ENCODE assay signal across 7 mouse cellular contexts in the genomic region with DNA sequence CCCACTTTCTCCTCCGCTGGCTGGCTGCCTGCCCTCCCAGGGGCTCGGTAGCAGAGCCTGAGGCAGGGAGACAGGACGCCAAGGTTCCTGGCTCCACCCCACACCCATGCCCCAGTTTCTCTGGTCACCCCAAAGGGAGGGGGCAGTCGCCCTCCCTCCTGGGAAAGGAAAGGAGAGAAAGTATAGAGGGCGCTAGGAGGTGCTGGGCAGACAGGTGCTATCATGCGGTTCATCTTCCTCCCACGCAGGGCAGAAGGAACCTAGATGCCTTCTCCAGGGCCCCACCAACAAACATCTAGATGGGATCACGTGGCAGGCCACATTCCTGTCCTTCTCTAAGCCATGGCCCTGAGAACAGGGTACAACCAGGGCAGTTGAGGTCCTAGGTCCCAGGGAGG. TPM values are rescaled to one million over a fixed set of nuclear protein-coding genes. Genes with fewer than 3 reads are reported as not detected.
A peak's percentile ranks its signal among the peaks of the same experiment; 100 is the strongest.
DNase-seq lines count a peak whose midpoint lies in the region; ATAC-seq and TF ChIP-seq lines count a peak whose summit lies in the region.

No protein-coding gene starts in this region.

- no peak overlapping the region for H3K4me2 ChIP-seq in heart, embryonic 16.5 days (ENCODE audit: low read depth, low read length)

- intact Hi-C loops in heart, postnatal 25 days (cut with DNase I), result no loop called here

- H3K4me1 ChIP-seq in heart, embryonic 16.5 days (ENCODE audit: control insufficient read depth, insufficient read depth, low read length), result peaks cover 80% of the 10 kb centered on the region
- H3K4me1 ChIP-seq in cortical plate, adult 2 months (ENCODE audit: control insufficient read depth, insufficient read depth, low read length), result peaks cover 35% of the 10 kb centered on the region

- no peak overlapping the region for H3K4me3 ChIP-seq in heart, embryonic 16.5 days (ENCODE audit: low read length)
- H3K4me3 ChIP-seq in cortical plate, adult 2 months (ENCODE audit: insufficient read depth, low read length), result no peak overlapping the region

- ATAC-seq in heart, embryonic 16.5 days (replicated peaks; ENCODE audit: extremely low read depth, insufficient read depth, low FRiP score), result no peak

- DNase-seq in heart, postnatal 25 days (ENCODE audit: low spot score), result no peak
- peak; percentile 29 for DNase-seq in thymus, postnatal 14 days
- no peak for DNase-seq in thymus, postnatal 4 days
- DNase-seq in retina, postnatal 1 day, result peak; percentile 88
- no peak for DNase-seq in right cerebral cortex, adult 18-20 months

- no peaks in the 10 kb centered on the region for H3K27me3 ChIP-seq in heart, embryonic 16.5 days (ENCODE audit: control insufficient read depth, insufficient read depth, low read length)

- no peak overlapping the region for H3K27ac ChIP-seq in heart, embryonic 16.5 days (ENCODE audit: low read length)
- 0 out of 2 replicates have a peak overlapping the region, but pooled peaks have one; percentile 61 for H3K27ac ChIP-seq in cortical plate, adult 2 months (ENCODE audit: insufficient read depth, low read length)

- TF ChIP-seq POLR2A in cortical plate, adult 2 months (IDR thresholded peaks at IDR 0.05; ENCODE audit: extremely low read depth, insufficient read depth, low read length), result no peak

- TF ChIP-seq CTCF in cortical plate, adult 2 months (IDR thresholded peaks at IDR 0.05; ENCODE audit: extremely low read depth, insufficient read depth, low read length), result no peak

- WGBS in heart, embryonic 16.5 days, result 50% methylated on average over 8 of the region's 8 CpGs

- H3K9me3 ChIP-seq in heart, embryonic 16.5 days (replicated peaks; ENCODE audit: control insufficient read depth, low read length), result no peaks in the 10 kb centered on the region

- H3K36me3 ChIP-seq in heart, embryonic 16.5 days (ENCODE audit: control insufficient read depth, insufficient read depth), result no peaks in the 10 kb centered on the region; the same call in 1 of the 2 replicates

- H3K9ac ChIP-seq in heart, embryonic 16.5 days (ENCODE audit: low read length), result peak overlapping the region; percentile 21; the same call in 1 of the 2 replicates

RNA-seq across cellular contexts. Expression of a gene that starts 8.0 kb away (rescaled TPM):
- polyA plus RNA-seq in heart, embryonic 16.5 days (2015; fragmentation: Nextera tagmentation; extraction: Ambion mirVana), result 86.7 and 96.4 TPM in 2 replicates
- total RNA-seq in heart, postnatal 25 days (2021), result 100 to 1,000 TPM; 129 to 136 TPM
- 191 and 237 TPM in 2 replicates for polyA plus RNA-seq in cortical plate, adult 2 months (2012; rRNA removed)

RNA-seq across cellular contexts. Expression of a gene that starts 26.7 kb away (rescaled TPM):
- 11.8 and 12.3 TPM in 2 replicates for polyA plus RNA-seq in heart, embryonic 16.5 days (2015; fragmentation: Nextera tagmentation; extraction: Ambion mirVana)
- under 1 TPM; 0.10 to 0.39 TPM for total RNA-seq in heart, postnatal 25 days (2021)
- 1.3 and 1.4 TPM in 2 replicates for polyA plus RNA-seq in cortical plate, adult 2 months (2012; rRNA removed)

RNA-seq across cellular contexts. Expression of a gene that starts 32.5 kb away (rescaled TPM):
- polyA plus RNA-seq in heart, embryonic 16.5 days (2015; fragmentation: Nextera tagmentation; extraction: Ambion mirVana), result 24.4 and 25.0 TPM in 2 replicates
- total RNA-seq in heart, postnatal 25 days (2021), result 10 to 100 TPM; 40.3 to 41.8 TPM
- polyA plus RNA-seq in cortical plate, adult 2 months (2012; rRNA removed), result 97.1 TPM in 2 replicates

RNA-seq across cellular contexts. Expression of a gene that starts 36.9 kb away (rescaled TPM):
- polyA plus RNA-seq in heart, embryonic 16.5 days (2015; fragmentation: Nextera tagmentation; extraction: Ambion mirVana), result 60.5 and 77.2 TPM in 2 replicates
- total RNA-seq in heart, postnatal 25 days (2021), result 10 to 100 TPM; 46.6 to 51.5 TPM
- polyA plus RNA-seq in cortical plate, adult 2 months (2012; rRNA removed), result 33.2 and 34.4 TPM in 2 replicates

RNA-seq across cellular contexts. Expression of a gene that starts 46.6 kb away (rescaled TPM):
- 0.08 and 0.09 TPM in 2 replicates for polyA plus RNA-seq in heart, embryonic 16.5 days (2015; fragmentation: Nextera tagmentation; extraction: Ambion mirVana)
- under 1 TPM; 0.61 to 0.68 TPM for total RNA-seq in heart, postnatal 25 days (2021)
- 1.9 and 2.2 TPM in 2 replicates for polyA plus RNA-seq in cortical plate, adult 2 months (2012; rRNA removed)

Comparison
In these comparisons a context has a peak if more than half of its experiments do, and no peak if none do; other contexts are left out.
1. DNase-seq: peak in thymus, postnatal 14 days (single experiment) and retina, postnatal 1 day (single experiment); none in heart, postnatal 25 days (single experiment), thymus, postnatal 4 days (single experiment) and right cerebral cortex, adult 18-20 months (single experiment).